Mouse (Mus musculus) heart, embryonic 10.5 days (tissue): ENCODE data around the gene Macf1. TPM values are rescaled to one million over a fixed set of nuclear protein-coding genes. Genes with fewer than 3 reads are reported as not detected.
A peak's percentile ranks its signal among the peaks of the same experiment; 100 is the strongest.

Experiments used
- DNase-seq: peaks from one replicate; pipeline ENCODE4 v3.0.0-alpha.2; 2017; ENCODE audit warnings: low spot score
- H3K27ac ChIP-seq: fragments of 300-500 bp; sonication (generic); 2 replicates; pipeline ENCODE4 v1.5.1; 2016; ENCODE audit warnings: mild to moderate bottlenecking
- H3K27me3 ChIP-seq: fragments of 300-500 bp; sonication (generic); 2 replicates; pipeline ENCODE4 v1.6.1; 2016; ENCODE audit warnings: mild to moderate bottlenecking; ENCODE audit not compliant: poor library complexity, insufficient read depth, severe bottlenecking
- H3K36me3 ChIP-seq: fragments of 300-500 bp; sonication (generic); 2 replicates; pipeline ENCODE4 v1.6.1; 2016; ENCODE audit warnings: mild to moderate bottlenecking, moderate library complexity
- H3K4me1 ChIP-seq: fragments of 300-500 bp; sonication (generic); 2 replicates; pipeline ENCODE4 v1.6.1; 2016; ENCODE audit warnings: mild to moderate bottlenecking
- H3K4me3 ChIP-seq: fragments of 300-500 bp; sonication (generic); 2 replicates; pipeline ENCODE4 v1.5.1; 2016; ENCODE audit warnings: mild to moderate bottlenecking, moderate library complexity
- H3K9me3 ChIP-seq: fragments of 300-500 bp; sonication (generic); 2 replicates; pipeline ENCODE4 v1.6.1; 2016; ENCODE audit warnings: mild to moderate bottlenecking, moderate library complexity
- WGBS: fragments of 180-500 bp; shearing (Covaris S2); methylation state at CpG from one replicate; pipeline ENCODE4 v1.1.7; 2016; 5-methylcytosine and 5-hydroxymethylcytosine counted together
- polyA plus RNA-seq: library from polyadenylated mRNA; unstranded; fragments of >200 nt; fragmentation: Nextera tagmentation; extraction: Ambion mirVana; gene quantifications from 2 replicates; pipeline ENCODE4 v1.2.1, GENCODE M21; 2016

Gene Macf1
- polyA plus RNA-seq, 1 experiment from 2014 or later: 57.4 TPM

GRCm38 (mm10) chr4:123572434-123573336, 111.5 kb downstream of the Macf1 start:
- peak; percentile 82 for DNase-seq
- H3K4me1 ChIP-seq: peaks cover 58% of the 10 kb centered on the region
- H3K9me3 ChIP-seq: no peaks in the 10 kb centered on the region
- H3K36me3 ChIP-seq: no peaks in the 10 kb centered on the region
- H3K27ac ChIP-seq: peak overlapping the region; percentile 94
- no peaks in the 10 kb centered on the region for H3K27me3 ChIP-seq
- H3K4me3 ChIP-seq: peak overlapping the region; percentile 59
- 3% methylated on average over 11 of the region's 11 CpGs for WGBS

DNA sequence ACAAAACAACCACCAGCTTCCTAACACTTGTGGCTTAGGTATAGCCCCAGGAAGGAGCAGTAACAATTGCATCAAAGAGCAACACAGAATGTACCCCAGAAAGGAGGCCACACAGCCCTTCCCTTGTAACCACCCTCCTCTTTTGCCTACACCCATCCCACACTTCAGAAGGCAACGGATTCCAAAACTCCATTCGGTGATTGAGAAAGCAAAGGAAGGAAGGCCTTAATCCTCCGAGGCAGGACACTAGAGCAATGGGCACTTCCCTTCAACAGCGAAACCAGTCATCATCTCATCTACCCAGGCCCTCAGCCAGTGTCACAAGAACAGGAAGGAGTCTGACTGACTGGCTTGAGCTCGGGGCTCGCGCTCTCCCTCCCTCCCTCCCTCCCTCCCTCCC, 112.3 kb downstream of the Macf1 start:
- Histone ChIP-seq H3K36me3 (no peaks in the 10 kb centered on the region), H3K9me3 (no peaks in the 10 kb centered on the region), H3K4me1 (peaks cover 53% of the 10 kb centered on the region), H3K4me3 (peak overlapping the region; percentile 59), H3K27ac (peak overlapping the region; percentile 94), H3K27me3 (no peaks in the 10 kb centered on the region)
- no peak for DNase-seq
- WGBS: 3% methylated on average over 7 of the region's 7 CpGs

- peak overlapping the region; percentile 86 for H3K27ac ChIP-seq
Observed at GRCm38 (mm10) chr4:123565291-123565861, 118.8 kb downstream of the Macf1 start.

DNA sequence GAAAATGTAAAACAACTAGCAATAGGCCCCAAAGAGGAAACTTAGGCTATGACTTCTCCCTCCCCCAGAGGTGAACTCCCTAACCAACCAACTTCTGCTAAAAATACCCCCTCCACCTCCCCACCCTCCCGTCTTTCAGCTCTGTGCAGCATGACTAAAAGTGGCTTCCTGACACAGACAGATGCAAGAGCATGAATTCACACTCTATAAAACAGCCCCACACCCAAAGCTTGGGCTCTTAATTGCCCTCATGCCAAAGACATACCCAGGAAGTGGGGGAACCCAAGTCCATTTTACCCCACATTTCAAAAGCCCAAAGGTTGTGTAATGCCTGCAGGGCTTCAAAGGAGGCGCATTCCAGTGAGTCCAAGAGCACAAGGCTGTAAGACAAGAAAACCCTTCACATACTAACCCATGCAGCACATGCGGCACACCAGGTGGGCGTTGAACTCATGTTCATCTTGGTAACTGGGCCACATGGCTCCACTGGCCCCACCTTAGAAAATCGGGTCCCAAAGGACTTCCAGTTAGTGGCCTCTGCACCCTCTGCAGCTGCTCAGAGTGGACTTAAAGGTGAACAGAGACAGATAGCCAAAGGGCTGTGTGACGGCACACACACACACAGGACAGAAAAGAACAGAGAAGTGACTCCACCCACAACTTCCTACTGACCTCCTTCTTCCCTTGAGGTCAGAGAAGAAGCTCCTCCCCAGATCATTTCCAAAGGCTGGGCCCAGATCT, 119.9 kb downstream of the Macf1 start:
- WGBS: 41% methylated on average over 6 of the region's 6 CpGs
- H3K27ac ChIP-seq: peak overlapping the region; percentile 86

More at GRCm38 (mm10) chr4:123565291-123565861, 118.8 kb downstream of the Macf1 start:
- no peaks in the 10 kb centered on the region for H3K9me3 ChIP-seq
- no peaks in the 10 kb centered on the region for H3K27me3 ChIP-seq
- no peaks in the 10 kb centered on the region for H3K36me3 ChIP-seq
- H3K4me1 ChIP-seq: peaks cover 64% of the 10 kb centered on the region
- DNase-seq: peak; percentile 93
- 4% methylated on average over 7 of the region's 7 CpGs for WGBS
- peak overlapping the region; percentile 51 for H3K4me3 ChIP-seq

GRCm38 (mm10) chr4:123562177-123562815, 121.9 kb downstream of the Macf1 start:
- no peaks in the 10 kb centered on the region for H3K9me3 ChIP-seq
- 55% methylated on average over 3 of the region's 3 CpGs for WGBS
- H3K4me1 ChIP-seq: peaks cover 55% of the 10 kb centered on the region
- H3K27ac ChIP-seq: peak overlapping the region; percentile 86
- no peaks in the 10 kb centered on the region for H3K36me3 ChIP-seq
- no peaks in the 10 kb centered on the region for H3K27me3 ChIP-seq
- H3K4me3 ChIP-seq: peak overlapping the region; percentile 51; the same call in 1 of the 2 replicates
- DNase-seq: no peak

More for the DNA sequence above, 119.9 kb downstream of the Macf1 start:
- peak; percentile 77 for DNase-seq
- H3K27me3 ChIP-seq: no peaks in the 10 kb centered on the region
- no peaks in the 10 kb centered on the region for H3K9me3 ChIP-seq
- peak overlapping the region; percentile 51 for H3K4me3 ChIP-seq
- H3K4me1 ChIP-seq: peaks cover 67% of the 10 kb centered on the region
- no peaks in the 10 kb centered on the region for H3K36me3 ChIP-seq

DNA sequence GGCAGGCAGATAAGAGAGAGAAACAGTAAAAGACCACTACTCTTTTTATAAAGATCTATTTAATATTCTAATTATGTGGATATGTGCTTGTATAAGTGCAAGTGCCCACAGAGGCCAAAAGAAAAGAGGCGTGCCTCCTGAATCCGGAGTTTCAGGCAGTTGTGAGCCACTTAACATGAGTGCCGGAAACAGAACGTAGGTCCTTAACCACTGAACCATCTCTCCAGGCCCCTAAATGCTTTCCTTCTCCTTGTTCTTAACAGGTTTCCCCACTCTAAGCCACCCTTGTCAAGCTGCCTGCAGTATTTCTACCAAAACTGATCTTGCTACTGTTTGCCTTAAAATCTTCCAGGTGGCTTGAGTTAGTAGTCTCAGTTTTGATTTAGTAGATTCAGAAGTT, 123.3 kb downstream of the Macf1 start:
- no peak for DNase-seq
- no peaks in the 10 kb centered on the region for H3K36me3 ChIP-seq
- H3K4me1 ChIP-seq: peaks cover 52% of the 10 kb centered on the region
- H3K4me3 ChIP-seq: no peak overlapping the region
- no peaks in the 10 kb centered on the region for H3K9me3 ChIP-seq
- WGBS: 84% methylated on average over 4 of the region's 4 CpGs
- H3K27me3 ChIP-seq: no peaks in the 10 kb centered on the region
- H3K27ac ChIP-seq: no peak overlapping the region

DNA sequence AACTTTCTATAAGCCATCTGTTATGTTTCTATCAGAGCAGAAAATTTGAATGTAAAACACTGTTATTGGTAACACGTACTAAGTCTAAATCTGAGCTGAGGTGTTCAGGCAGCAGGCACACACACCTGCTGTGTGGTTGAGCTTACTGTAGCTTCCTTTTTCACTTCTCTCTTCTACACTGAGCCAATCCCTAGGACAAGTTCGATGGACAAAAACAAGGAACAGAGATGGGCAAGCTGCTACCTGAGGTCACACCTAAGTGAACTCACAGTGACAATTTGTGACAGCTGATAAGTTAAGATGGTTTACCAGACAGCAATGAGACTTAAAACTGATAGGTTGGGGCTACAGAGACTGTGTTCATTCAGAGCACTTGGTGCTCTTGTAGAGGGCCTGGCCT, 125.7 kb downstream of the Macf1 start:
- no peaks in the 10 kb centered on the region for H3K9me3 ChIP-seq
- H3K27ac ChIP-seq: no peak overlapping the region
- no peak overlapping the region for H3K4me3 ChIP-seq

GRCm38 (mm10) chr4:123555251-123555650, 128.9 kb downstream of the Macf1 start:
- DNase-seq: no peak
- Histone ChIP-seq H3K9me3 (no peaks in the 10 kb centered on the region), H3K27ac (no peak overlapping the region), H3K4me1 (peaks cover 52% of the 10 kb centered on the region), H3K4me3 (no peak overlapping the region), H3K27me3 (no peaks in the 10 kb centered on the region), H3K36me3 (0 out of 2 replicates have a peak, but pooled peaks cover 5% of the 10 kb centered on the region)

More for the DNA sequence above, 125.7 kb downstream of the Macf1 start:
- no peak for DNase-seq
- Histone ChIP-seq H3K27me3 (no peaks in the 10 kb centered on the region), H3K36me3 (0 out of 2 replicates have a peak, but pooled peaks cover 3% of the 10 kb centered on the region), H3K4me1 (peaks cover 54% of the 10 kb centered on the region)
- 85% methylated on average over 2 of the region's 2 CpGs for WGBS

- no peaks in the 10 kb centered on the region for H3K27me3 ChIP-seq
- WGBS: 7% methylated on average over 3 of the region's 3 CpGs
- peaks cover 55% of the 10 kb centered on the region for H3K4me1 ChIP-seq
- no peak for DNase-seq
- H3K4me3 ChIP-seq: no peak overlapping the region
- H3K36me3 ChIP-seq: peaks cover 26% of the 10 kb centered on the region
- no peaks in the 10 kb centered on the region for H3K9me3 ChIP-seq
- peak overlapping the region; percentile 67 for H3K27ac ChIP-seq
Observed at GRCm38 (mm10) chr4:123552689-123553088, 131.5 kb downstream of the Macf1 start.

- H3K4me1 ChIP-seq: peaks cover 24% of the 10 kb centered on the region
- no peak overlapping the region for H3K4me3 ChIP-seq
- peaks cover 36% of the 10 kb centered on the region for H3K36me3 ChIP-seq
- H3K27me3 ChIP-seq: no peaks in the 10 kb centered on the region
- H3K27ac ChIP-seq: no peak overlapping the region
- WGBS: 72% methylated on average over 3 of the region's 3 CpGs
- no peaks in the 10 kb centered on the region for H3K9me3 ChIP-seq
- DNase-seq: no peak
Observed at GRCm38 (mm10) chr4:123548317-123548716, 135.8 kb downstream of the Macf1 start.

DNA sequence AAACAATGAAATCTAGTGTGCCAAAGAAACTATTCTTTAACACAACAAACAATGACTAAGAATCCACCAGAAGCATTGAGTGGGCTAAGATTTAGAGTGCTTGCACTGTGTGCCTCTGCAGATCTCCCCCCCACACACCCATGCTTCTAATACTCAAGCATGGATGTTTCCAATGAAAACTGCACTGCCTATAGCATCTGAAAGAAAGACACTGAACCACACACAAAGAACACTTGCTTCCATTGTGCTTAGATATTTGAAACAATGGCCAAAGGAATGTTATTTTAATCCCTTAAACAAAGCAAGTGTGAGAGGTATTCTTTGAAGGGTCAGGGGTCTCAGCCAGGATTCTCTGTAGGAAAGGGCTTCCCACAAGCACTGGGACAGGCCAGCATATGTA, 140.5 kb downstream of the Macf1 start:
- no peaks in the 10 kb centered on the region for H3K27me3 ChIP-seq
- H3K4me3 ChIP-seq: no peak overlapping the region
- H3K27ac ChIP-seq: no peak overlapping the region
- no peaks in the 10 kb centered on the region for H3K9me3 ChIP-seq
- no peak for DNase-seq
- peaks cover 39% of the 10 kb centered on the region for H3K36me3 ChIP-seq
- H3K4me1 ChIP-seq: peaks cover 4% of the 10 kb centered on the region; the same call in 1 of the 2 replicates

DNA sequence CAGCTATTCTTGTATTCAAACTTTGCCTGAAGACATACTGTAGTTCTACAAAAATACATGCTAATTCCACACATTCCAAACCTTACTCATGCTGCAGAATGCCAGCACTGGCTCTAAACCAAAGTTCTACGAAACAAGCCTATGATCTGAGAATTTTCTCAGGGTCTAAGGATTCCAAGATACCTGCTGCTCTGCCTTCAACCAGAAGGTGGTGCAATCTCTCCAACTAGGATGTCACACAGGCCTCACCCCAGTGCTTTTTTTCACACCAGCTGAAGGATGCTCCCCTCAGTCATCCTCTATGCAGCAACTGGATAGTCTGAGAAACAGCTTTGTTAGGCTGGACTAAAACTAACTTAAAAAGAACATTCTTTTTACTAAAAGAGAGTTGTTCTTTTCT, 148.9 kb downstream of the Macf1 start:
- H3K36me3 ChIP-seq: peaks cover 49% of the 10 kb centered on the region
- no peak overlapping the region for H3K4me3 ChIP-seq
- H3K4me1 ChIP-seq: no peaks in the 10 kb centered on the region
- no peak for DNase-seq
- WGBS: 54% methylated on average over 1 of the region's 1 CpGs
- H3K27me3 ChIP-seq: no peaks in the 10 kb centered on the region
- H3K27ac ChIP-seq: no peak overlapping the region
- no peaks in the 10 kb centered on the region for H3K9me3 ChIP-seq
